Mouse (Mus musculus) layer of hippocampus, postnatal 25 days (tissue): ENCODE measurements around the gene Fam76a. TPM values are rescaled to one million over a fixed set of nuclear protein-coding genes. Genes with fewer than 3 reads are reported as not detected.

Source experiments
- DNase-seq, 2 experiments: peaks; one replicate each; pipeline ENCODE4 v3.0.0; 2022; ENCODE audit warnings: mixed read lengths in 2 of 2, low spot score in 1 of 2; ENCODE audit errors: extremely low spot score in 1 of 2
- total RNA-seq, 2 experiments: library from RNA; stranded (reverse); gene quantifications; 2 replicates each; pipeline ENCODE4 v1.2.3; 2021

Fam76a gene
- total RNA-seq, 2 experiments from 2014 or later = 40.1 to 50.5 TPM

- no peak for DNase-seq
Observed at GRCm38 (mm10) chr4:132898197-132898596, 24.2 kb downstream of the Fam76a start.

GRCm38 (mm10) chr4:132894402-132894801 lies 28.0 kb downstream of the Fam76a start:
- no peak for DNase-seq

GRCm38 (mm10) chr4:132884844-132885374 lies 37.4 kb downstream of the Fam76a start:
- peak in 1 of 2 experiments; percentile 16 for DNase-seq

- peak; percentile 82 to 84 for DNase-seq
Observed at GRCm38 (mm10) chr4:132884064-132884843, 38.1 kb downstream of the Fam76a start, which contains the start of gene Stx12. Gene Stx12, minus strand, starts transcription at chr4:132884509.

GRCm38 (mm10) chr4:132883561-132884063 lies 38.7 kb downstream of the Fam76a start:
- DNase-seq = no peak

GRCm38 (mm10) chr4:132874363-132875097 lies 47.8 kb downstream of the Fam76a start:
- DNase-seq = no peak

- DNase-seq = no peak
Observed at GRCm38 (mm10) chr4:132873481-132874362, 48.6 kb downstream of the Fam76a start.

- no peak for DNase-seq
Observed at GRCm38 (mm10) chr4:132871116-132871515, 51.2 kb downstream of the Fam76a start.

GRCm38 (mm10) chr4:132864856-132865255 lies 57.5 kb downstream of the Fam76a start:
- no peak for DNase-seq

GRCm38 (mm10) chr4:132863012-132863411 lies 59.3 kb downstream of the Fam76a start:
- DNase-seq = no peak

- no peak for DNase-seq
Observed at GRCm38 (mm10) chr4:132860880-132861279, 61.5 kb downstream of the Fam76a start.

Other genes with a start within 250 kb of the Fam76a start
- gene Xkr8, start 190.0 kb downstream of the Fam76a start, total RNA-seq = 1 to 10 TPM; 2.2 to 3.5 TPM
- 1 to 10 TPM; 2.8 to 3.0 TPM for gene Smpdl3b, start 165.3 kb downstream of the Fam76a start, total RNA-seq
- gene Rpa2, start 154.2 kb downstream of the Fam76a start, total RNA-seq = 10 to 100 TPM; 12.0 to 15.2 TPM
- gene Themis2, start 126.2 kb downstream of the Fam76a start, total RNA-seq = under 1 TPM; 0.61 to 0.66 TPM
- 10 to 100 TPM; 41.7 to 44.8 TPM for gene Ppp1r8, start 79.4 kb downstream of the Fam76a start, total RNA-seq
- gene Stx12, start 38.0 kb downstream of the Fam76a start, total RNA-seq = 100 to 1,000 TPM in 1 of 2 experiments, 10 to 100 TPM in 1; 99.7 to 106 TPM
- under 1 TPM; 0.07 to 0.14 TPM for gene Fgr, start 51.5 kb upstream of the Fam76a start, total RNA-seq
- 100 to 1,000 TPM in 1 of 2 experiments, 10 to 100 TPM in 1; 96.9 to 109 TPM for gene Ahdc1, start 88.7 kb upstream of the Fam76a start, total RNA-seq
- gene Wasf2, start 207.9 kb upstream of the Fam76a start, total RNA-seq = 10 to 100 TPM; 28.9 to 32.8 TPM